Mouse (Mus musculus) adrenal gland, postnatal 10 days (tissue): ENCODE data around the gene Rbfox1. TPM values are rescaled to one million over a fixed set of nuclear protein-coding genes. Genes with fewer than 3 reads are reported as not detected.

Experiments
- DNase-seq: peaks from one replicate; pipeline ENCODE4 v3.0.0; 2021; ENCODE audit warnings: mixed read lengths
- total RNA-seq, 2 experiments: library from RNA; stranded (reverse); gene quantifications; 2 replicates each; pipeline ENCODE4 v1.2.3; 2021

Rbfox1 gene
- total RNA-seq, 2 experiments from 2014 or later = 5.0 to 12.9 TPM

DNA sequence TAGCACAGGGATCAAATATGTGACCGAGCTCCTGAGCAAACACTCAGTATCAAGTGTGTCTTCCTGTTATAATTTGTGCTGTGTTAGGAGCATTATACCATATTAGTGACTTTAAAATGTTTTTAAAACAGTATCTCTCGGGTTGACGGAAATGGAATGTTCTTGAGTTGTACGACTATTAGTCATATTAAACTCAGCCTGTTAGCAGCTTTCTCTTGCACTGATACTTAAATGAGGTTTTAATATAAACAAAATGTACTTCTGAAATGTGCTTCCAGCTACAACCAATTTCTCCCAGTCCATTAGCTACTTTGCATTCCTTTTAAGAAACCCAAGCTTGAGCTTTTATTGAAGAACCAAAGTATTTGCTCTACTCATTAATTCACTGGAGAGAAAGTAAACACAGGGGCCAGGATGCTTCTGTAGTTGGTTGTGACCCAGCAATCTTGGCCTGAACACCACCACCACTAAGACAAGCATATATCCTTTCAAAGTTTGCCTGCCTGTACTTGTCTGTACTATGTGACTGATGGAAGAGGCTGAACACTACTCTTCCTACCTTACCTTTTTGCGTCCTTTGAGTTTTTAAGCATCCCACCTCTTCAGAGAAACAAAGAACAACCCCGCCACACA is 944.9 kb downstream of the Rbfox1 start:
- DNase-seq = no peak

DNA sequence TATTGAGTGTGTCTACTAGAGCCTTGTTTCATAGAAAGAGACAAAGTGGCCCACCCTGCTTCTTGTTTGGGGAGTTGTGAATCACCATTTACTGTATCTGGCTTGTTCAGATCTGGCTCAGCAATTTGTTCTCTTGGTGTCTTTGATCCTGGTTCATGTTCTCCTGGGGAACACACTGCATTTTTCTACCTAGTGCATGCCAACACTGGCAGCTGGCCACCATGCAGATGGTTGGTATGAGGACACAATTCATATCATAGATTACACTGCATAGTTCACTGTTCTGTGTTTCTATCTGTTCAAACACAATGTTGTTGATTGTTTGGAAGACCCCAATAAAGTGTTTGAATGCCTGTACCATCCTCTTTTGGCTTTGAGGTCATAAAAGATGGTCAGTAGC is 948.3 kb downstream of the Rbfox1 start:
- DNase-seq = no peak

DNA sequence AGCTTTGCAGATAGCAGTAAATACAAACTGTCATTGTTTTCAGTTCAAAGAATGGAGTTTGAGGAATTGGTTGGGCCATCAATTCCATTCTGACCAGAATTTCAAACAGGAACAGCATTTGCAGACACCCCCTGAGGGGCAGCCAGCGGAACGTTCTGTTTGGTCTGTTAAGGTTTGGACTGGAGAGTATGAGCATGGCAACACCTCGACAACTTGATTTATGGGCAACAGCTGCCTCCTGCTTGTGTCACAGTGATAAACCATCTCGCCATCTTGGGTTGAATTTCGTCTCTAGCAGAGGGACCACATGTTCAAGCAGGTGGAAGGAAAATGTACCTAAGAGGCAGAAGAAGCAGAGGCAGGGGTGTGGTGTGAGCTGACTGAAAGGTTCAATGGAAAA is 949.9 kb downstream of the Rbfox1 start:
- DNase-seq = no peak

DNA sequence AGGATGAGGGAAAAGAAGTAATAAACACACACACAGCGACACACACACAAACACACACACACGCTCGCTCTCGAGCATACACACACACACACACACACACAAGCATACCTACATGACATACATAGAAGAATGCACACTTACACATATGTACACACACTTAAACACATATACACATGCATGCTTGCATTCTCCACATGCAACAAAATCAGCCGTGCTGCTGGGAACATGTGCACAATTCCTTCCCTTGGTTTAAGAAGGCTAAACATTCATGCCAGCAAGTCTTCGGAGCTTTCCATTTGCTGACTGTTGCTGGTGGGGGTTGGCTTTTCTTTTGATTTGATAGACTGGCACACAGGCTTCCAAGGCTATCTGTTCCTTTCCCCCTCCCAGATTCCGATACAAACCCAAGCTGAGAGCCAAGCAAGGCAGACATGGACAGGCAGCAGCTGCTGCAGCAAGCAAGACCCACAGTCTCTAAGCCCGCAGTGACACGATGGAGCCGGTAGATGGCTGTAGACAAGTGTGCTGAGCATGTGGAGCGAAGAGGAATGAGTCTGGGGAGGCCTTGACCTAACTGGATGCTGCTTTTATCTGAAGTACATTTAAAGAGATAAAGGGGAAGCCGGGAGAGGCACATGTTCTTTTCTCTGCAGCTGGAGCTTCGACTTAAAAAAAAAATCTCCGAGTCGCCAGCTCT is 954.3 kb downstream of the Rbfox1 start:
- DNase-seq = peak; percentile 81

DNA sequence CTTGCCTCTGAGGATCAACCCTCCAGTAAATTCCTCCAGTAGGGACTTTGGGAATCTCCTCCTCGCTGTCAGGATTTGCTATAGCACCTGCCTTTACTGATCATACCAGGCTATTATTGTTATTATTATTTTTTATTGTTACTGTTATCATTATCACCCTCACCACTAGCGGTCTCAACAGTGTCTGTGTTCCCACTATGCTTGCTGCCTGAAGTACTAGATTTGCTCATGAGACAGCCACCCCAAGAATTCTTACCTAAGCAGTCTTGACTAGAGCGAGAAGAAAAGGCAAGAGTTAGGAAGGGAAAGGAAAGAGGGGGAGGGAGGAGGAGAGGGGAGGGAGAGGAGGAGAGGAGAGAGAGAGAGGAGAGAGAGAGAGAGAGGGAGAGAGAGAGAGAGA is 954.9 kb downstream of the Rbfox1 start:
- DNase-seq = no peak

DNA sequence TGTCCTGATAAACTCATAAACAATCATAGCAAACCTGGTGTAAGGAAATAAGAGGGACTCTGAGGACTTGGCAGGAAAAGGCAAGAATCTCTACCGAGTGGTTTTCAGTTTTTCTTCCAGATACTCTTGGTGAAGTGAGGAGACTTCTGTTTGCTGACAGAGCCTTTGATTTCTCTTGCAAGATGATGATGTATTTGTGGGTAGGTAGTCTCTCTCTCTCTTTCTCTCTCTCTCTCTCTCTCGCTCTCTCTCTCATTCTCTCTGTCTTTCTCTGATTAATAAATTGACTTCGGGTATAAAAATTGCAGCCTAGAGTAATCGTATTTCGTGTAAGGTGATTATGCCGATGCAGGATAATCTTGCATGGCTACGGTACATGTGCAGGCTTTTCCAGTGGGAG is 955.3 kb downstream of the Rbfox1 start:
- no peak for DNase-seq

DNA sequence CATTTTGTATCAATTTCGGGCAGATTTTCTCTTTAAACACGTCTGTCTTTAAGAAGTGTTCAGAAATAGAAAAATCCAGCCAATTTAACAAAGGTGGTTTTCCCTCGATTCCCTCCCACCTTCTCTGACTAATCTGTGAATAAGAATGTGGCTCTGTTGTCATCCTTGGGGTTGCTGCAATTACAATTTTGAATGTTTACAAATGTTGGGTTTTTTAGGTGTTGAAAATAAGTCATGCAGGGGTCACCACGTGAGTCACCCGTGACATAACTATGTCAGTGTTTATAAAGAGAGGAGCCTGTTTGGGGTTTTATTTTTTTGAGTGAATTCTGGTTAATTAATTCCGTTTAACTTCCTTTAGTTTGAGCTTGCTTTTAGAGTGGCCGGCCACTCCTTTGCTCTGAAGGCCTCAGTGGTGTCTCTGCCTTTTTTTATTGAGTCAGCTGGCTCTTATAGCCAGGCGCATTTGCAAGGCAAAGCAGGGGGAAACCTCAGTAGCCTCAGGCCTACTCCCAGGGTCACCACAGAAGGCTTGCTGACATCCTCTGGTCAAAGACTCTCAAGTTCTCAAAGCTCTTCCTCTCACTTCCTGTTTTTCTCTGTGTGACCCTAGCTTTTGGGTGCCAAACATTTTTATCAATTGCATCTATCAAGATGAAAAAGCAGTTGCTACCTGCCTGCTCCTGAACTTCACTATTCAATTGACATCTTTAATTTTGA is 957.1 kb downstream of the Rbfox1 start:
- no peak for DNase-seq

DNA sequence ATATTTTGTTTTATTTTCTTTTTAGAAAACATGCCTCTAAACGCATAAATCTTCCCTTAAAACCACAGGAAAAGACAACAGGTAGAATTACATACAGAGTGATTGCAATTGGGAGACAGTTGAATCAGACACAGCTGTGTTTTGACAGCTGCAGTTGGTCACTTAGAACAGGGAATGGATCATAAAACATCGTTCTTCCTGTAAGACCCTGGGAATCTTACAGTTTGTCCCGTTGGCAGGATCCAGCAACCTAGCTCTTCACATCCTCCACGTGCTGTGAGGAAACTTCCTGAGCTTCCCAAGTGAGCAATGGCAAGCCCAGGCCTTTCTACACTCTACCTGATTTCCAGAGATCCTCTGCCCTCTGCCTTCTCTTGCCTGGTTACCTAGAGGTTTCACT is 959.5 kb downstream of the Rbfox1 start:
- no peak for DNase-seq

DNA sequence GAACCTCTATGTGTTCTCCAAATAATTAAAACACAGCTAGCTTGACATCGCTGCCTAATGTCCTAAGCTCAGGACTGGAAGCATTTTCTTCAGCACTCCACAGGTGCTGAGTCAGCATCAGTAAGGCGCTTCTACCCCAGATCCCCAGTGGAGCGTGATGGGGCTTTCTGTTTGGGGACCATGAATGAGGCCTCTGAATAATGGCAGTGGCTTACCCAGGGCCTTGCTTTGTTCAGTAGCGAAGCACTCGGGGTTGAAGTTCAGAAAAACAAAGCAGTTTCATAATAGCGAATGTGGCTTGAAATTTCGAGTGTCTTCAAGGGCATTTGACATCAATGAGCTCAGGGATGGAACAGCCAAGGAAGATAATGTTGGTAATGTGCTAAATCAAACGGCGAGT is 966.2 kb downstream of the Rbfox1 start:
- peak; percentile 11 for DNase-seq

DNA sequence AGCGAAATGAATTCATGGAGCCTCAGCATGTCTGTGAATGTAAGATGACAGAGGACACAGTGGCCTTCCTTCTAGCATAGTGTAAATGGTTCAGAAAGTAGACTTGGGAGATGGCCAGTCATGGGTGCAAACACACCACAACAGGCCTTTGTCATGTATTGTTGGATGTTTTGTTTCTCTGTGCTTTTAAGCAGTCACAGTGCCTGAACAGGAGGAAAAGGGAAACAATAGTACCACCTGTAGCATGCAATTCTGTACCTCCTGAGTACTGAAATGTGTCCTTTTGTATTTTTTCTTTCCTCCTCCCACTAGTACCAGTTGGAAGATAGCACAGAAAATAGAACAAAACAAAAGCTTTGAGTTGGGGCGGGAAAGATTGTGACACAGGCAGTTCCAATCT is 968.6 kb downstream of the Rbfox1 start:
- no peak for DNase-seq

DNA sequence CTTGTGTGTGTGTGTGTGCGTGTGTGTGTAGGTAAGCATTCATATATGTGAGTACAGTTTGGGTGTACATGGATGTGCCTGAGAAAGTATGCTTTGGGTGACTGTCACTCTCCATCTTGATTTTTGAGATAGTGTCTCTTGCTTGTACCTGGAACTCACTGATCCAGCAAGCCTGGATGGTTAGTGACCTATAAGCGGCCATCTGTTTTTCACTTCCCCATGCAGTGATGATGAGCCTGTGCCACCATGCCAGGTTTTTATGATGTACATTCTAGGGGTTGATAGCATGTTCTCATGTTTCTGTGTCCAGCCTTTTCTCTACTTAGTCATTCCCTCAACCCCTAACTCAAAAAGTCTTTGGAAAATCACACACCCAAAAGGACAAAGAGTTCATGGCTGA is 976.5 kb downstream of the Rbfox1 start:
- DNase-seq = no peak

DNA sequence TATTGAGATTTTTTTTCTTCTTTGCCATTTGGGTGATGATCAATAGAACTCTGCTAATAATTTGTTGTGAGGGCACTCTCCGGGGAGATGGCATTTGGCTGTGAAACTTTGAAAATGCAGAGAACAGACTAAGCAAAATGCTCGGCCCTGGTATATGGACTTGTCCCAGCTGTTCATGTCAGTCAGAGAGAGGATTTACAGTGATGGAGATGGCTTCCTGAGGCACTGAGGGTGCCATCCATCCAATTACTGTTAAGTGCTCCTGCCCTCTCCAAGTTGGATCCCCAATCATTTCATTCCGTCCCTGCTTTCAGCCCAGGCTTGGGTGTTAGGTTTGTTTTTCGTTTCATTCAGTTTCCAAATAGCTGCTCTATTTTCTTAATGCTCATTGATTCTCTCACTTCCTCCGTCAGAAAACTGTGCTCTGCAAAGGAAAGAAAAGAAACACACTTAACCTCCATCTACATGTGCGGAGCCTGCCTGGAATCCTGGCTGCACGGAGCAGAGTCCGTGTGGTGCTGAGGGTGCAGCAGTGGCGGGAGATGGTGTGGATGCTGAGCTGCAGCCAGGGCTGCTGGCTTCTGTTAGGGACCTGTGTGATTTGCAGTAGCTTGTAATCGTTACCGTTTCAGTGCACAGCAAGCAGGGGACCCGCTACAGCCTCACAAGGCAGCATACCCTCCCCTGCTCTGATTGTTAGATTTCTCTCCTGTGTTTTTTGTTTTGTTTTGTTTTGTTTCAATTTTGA is 997.7 kb downstream of the Rbfox1 start:
- DNase-seq = no peak

DNA sequence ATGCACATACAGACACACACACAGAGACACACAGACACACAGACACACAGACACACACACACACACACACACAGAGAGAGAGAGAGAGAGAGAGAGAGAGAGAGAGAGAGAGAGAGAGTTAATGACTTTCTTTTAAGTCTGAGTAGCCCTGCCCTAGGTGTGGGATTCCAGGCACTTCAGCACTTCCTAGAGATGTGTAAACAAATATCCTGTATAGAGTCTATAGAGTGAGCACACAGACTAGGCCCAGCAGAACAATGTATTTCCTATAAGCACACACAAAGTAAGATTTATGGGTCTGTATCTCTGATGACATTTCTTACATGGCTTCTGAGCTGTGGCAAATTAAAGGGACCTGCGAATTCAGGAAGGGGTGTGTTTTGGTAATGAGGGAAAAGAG is 998.6 kb downstream of the Rbfox1 start:
- DNase-seq = no peak

DNA sequence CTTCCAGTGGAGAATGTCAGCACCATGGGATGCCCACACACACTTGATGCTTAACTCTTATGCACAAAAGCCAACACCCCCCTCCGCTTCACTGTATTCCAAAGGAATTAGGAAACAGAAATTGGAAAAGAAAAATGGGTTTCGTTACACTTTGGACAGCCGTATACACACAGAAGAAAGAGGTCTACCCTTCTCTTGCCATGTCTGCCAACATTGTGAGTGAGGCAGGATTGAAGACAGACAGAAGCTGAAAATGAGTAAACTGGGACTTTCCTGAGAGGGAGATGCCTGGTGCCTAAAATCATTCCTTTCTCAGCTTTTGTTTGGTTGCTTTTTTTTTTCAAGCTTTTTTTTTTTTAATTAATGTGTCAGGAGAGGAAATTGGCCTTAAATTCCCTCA is 1000.5 kb downstream of the Rbfox1 start:
- DNase-seq = no peak

DNA sequence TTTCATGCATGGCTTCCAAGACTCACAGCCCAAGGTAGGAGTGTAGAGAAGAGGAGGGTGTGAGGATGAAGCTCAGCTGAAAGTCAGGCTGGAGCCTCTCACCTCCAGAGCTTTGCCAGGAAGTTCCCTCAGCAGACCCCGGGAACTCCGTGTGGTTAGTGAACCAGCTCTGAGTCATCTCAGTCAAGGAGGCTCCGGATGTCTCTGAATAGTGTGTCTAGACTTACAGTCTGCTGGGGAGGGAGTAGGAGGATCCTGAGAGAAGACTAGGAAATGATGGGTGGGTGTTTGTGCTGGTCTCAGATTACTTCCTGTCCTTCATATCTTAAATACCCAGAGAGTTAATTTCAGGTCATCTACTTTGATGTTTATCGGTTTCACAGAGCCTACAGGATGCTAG is 1004.1 kb downstream of the Rbfox1 start:
- peak; percentile 1 for DNase-seq

DNA sequence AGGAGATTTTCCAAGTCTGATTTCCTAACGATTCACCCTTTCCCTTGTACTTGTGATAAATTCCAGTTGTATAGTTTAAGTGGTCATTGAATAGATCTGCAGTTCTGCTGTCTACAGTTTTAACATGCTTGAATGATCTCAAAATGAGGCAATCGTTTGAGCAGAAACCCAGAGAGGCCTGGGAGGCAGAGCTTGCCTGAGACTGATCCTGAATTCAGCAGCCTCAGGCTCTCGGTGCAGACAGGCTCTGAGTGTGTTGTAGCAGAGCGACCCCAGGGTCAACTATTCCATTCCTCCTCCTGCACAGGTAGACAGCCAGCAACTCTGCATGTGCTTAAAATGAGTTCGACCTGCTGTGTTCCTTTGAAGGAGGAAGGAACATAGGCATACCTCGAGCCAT is 1012.6 kb downstream of the Rbfox1 start:
- DNase-seq = no peak

DNA sequence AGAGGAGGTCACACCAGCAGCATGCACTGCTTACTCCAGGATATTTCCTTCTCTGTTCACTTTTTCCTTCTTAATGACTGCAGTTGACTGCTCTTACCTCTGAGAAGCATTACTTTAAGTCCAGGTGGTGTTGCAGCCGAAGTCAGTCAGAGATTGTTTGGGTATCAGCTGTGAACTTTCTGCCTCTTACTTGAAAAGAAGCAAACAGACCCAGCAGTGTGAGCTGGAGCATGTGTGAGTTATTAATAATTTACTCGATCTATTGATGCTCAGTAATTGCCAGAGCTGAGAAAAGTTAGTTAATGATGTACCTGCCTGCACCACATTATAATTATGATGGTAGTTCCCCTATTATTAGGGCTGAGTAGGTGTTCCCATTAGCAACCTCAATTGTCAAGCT is 1014.9 kb downstream of the Rbfox1 start:
- DNase-seq = no peak

DNA sequence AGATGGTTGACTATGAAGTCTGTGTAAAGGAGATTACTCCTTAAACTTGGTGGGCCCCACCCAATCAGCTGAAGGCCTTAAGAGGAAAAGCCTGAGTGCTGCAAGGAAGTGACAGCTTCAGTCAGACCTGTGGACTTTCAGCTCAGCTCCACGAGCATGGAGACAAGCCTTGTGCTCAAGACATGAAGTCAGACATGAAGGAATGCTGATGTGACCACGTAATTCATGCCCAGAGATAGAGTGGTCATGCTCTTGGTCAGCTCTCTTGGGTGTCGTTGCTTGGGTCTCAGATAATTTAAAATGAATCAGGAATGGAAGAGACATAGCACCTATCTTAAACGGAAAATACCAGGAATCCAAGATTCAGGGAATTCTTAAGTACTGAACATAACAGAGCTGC is 1019.8 kb downstream of the Rbfox1 start:
- DNase-seq = no peak

DNA sequence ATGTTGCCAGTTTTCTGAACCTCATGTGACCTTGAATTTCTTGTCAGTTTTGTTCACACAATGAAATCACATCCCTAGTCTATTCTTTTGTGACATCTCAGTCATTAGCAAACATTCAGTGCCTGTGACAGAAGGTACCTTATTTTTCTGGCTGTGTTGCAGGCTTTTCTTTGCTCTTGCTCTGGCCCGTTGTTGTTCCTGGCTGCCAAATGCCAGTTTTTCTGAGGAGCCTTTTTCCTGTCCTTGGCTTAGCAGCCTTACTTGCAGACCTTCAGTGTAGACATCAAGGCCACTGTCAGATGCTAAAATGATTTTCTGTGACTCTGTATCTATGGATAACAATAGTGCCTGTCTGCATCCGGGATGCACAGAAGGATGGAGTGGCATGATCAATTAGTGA is 1020.8 kb downstream of the Rbfox1 start:
- no peak for DNase-seq

DNA sequence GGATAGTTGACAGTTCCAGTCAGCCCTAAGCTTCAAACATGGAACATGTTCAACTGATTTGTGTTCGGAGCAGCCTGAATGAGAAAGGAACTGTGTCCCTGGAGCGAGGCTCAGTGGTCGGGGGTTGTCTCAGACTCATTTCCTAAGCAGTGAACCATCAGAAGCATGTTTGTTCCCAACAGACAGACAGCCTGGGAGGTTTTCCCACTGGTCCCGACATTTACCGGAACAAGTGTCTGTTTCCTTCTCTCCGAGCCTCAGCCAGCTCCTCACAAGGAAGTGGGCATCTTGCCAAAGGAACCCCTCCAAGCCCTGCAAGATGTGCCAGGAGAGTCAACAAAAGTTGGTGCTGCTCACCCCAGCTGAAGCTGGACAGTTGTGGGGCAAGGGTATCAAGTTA is 1022.4 kb downstream of the Rbfox1 start:
- DNase-seq = no peak

DNA sequence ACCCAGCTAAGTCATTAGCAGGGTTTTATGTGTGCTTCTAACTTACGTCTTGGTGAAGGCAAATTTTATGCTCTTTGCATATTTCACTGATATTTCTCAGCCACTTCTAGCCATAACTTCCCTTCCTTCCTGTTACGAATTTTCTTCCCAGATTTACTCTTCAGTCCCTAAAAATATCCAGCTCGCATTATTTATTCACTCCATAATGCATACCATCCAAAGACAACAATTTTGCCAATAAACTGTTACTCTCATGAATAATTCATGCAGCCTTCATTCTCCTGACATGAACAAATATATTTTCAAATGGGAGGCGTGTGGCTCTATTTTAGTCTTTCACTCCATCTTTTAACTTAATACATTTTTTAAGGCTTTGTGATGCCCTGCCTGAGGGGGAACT is 1029.4 kb downstream of the Rbfox1 start:
- DNase-seq = no peak

DNA sequence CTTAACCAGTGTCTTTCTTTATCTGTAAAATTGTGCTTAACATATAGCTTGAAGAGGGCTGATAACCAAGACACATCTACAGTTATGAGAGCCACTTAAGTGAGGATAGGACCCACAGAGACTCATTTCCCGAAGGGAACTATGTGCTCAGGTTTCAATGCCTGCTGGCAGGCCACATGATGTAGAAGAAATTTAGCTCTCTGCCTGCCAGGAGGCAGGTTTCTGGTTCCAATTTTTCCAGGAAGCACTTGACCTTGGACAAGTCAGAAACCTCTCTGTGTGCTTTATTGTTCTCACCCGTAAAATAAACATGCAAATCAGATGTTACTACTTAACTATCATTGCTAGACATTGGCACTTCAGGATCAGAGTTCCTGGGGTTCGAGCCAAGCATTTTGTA is 1033.5 kb downstream of the Rbfox1 start:
- no peak for DNase-seq

DNA sequence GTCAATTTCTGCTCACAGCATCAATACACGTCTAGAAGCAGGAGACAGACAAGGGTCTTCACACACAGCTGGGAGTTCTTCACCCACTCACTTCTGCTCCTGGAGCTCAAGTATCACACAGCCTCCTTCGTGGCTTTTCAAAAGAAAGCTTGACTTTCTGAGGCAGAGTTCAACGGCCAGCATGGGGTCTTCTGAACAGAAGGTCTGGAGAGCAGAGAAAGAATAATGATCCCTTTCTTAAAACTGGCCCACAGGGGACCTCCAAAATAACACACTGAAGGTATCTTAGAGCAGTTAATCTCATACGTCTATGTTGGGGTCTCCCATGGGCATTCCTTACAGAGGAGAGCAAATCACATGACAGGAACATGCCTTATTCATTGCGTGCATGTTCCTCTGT is 1034.5 kb downstream of the Rbfox1 start:
- DNase-seq = no peak
